Mouse (Mus musculus) limb, embryonic 13.5 days (tissue): ENCODE measurements at regions not wholly inside any gene's neighbourhood (a gene's known extent, or its start where the extent isn't known, plus 50 kb on each side); places are given as distances from the start of the nearest gene placed in this dataset.

Source experiments
- ATAC-seq: fragments of 200-750 bp; cut with Nextera tagmentation; 2 replicates; pipeline ENCODE4 v1.8.0; 2017; ENCODE audit warnings: low read depth, moderate number of reproducible peaks, moderate TSS enrichment; ENCODE audit not compliant: low FRiP score
- H3K27ac ChIP-seq: fragments of 300-500 bp; sonication (generic); 2 replicates; pipeline ENCODE4 v1.5.1; 2015; ENCODE audit warnings: inconsistent platforms, mild to moderate bottlenecking, moderate library complexity
- H3K27me3 ChIP-seq: fragments of 300-500 bp; sonication (generic); 2 replicates; pipeline ENCODE4 v1.6.1; 2015; ENCODE audit warnings: mild to moderate bottlenecking, inconsistent platforms
- H3K36me3 ChIP-seq: fragments of 300-500 bp; sonication (generic); 2 replicates; pipeline ENCODE4 v1.6.1; 2015; ENCODE audit warnings: inconsistent platforms, mild to moderate bottlenecking, moderate library complexity
- H3K4me1 ChIP-seq: fragments of 300-500 bp; sonication (generic); 2 replicates; pipeline ENCODE4 v1.6.1; 2015; ENCODE audit warnings: inconsistent platforms
- H3K4me2 ChIP-seq: fragments of 300-500 bp; sonication (generic); replicated peaks from 2 replicates; pipeline ENCODE4 v1.6.1; 2015; ENCODE audit warnings: inconsistent platforms, mild to moderate bottlenecking, moderate library complexity
- H3K4me3 ChIP-seq: fragments of 300-500 bp; sonication (generic); 2 replicates; pipeline ENCODE4 v1.5.1; 2015; ENCODE audit warnings: moderate library complexity, mild to moderate bottlenecking, inconsistent platforms
- H3K9ac ChIP-seq: fragments of 300-500 bp; sonication (generic); 2 replicates; pipeline ENCODE4 v1.6.1; 2015; ENCODE audit warnings: mild to moderate bottlenecking, inconsistent platforms
- H3K9me3 ChIP-seq: fragments of 300-500 bp; sonication (generic); 2 replicates; pipeline ENCODE4 v1.6.1; 2016; ENCODE audit warnings: inconsistent platforms
- WGBS: fragments of 180-500 bp; shearing (Covaris S2); methylation state at CpG from one replicate; pipeline ENCODE4 v1.1.7; 2015; 5-methylcytosine and 5-hydroxymethylcytosine counted together

GRCm38 (mm10) chr11:32931928-32932327 is 107.5 kb upstream of the Smim23 start:
- Histone ChIP-seq H3K27me3 (peaks cover 16% of the 10 kb centered on the region), H3K36me3 (no peaks in the 10 kb centered on the region), H3K9ac (no peak overlapping the region), H3K4me3 (no peak overlapping the region), H3K9me3 (0 out of 2 replicates have a peak, but pooled peaks cover 11% of the 10 kb centered on the region), H3K27ac (no peak overlapping the region; the same call in 1 of the 2 replicates), H3K4me1 (peaks cover 36% of the 10 kb centered on the region), H3K4me2 (no peak overlapping the region)
- no peak for ATAC-seq
- WGBS: 13% methylated on average over 9 of the region's 9 CpGs

- 5% methylated on average over 13 of the region's 14 CpGs for WGBS
- H3K36me3 ChIP-seq: no peaks in the 10 kb centered on the region
- H3K4me1 ChIP-seq: peaks cover 46% of the 10 kb centered on the region
- H3K4me2 ChIP-seq: peak overlapping the region; percentile 52
- no peak overlapping the region for H3K9ac ChIP-seq
- H3K4me3 ChIP-seq: no peak overlapping the region
- H3K9me3 ChIP-seq: 0 out of 2 replicates have a peak, but pooled peaks cover 11% of the 10 kb centered on the region
- H3K27ac ChIP-seq: no peak overlapping the region
- H3K27me3 ChIP-seq: peaks cover 15% of the 10 kb centered on the region
- ATAC-seq: peak; percentile 48; the same call in 1 of the 2 replicates
Observed at GRCm38 (mm10) chr11:32931018-32931417, 106.6 kb upstream of the Smim23 start.

- 38% methylated on average over 2 of the region's 2 CpGs for WGBS
- ATAC-seq: no peak
- Histone ChIP-seq H3K27ac (peak overlapping the region; percentile 52; the same call in 1 of the 2 replicates), H3K4me1 (peaks cover 65% of the 10 kb centered on the region), H3K9ac (no peak overlapping the region), H3K4me3 (no peak overlapping the region), H3K4me2 (no peak overlapping the region), H3K36me3 (no peaks in the 10 kb centered on the region), H3K9me3 (0 out of 2 replicates have a peak, but pooled peaks cover 11% of the 10 kb centered on the region), H3K27me3 (peaks cover 9% of the 10 kb centered on the region)
Observed at GRCm38 (mm10) chr11:32928837-32929236, 104.4 kb upstream of the Smim23 start.

- ATAC-seq: peak; percentile 94
- under 1% methylated on average over 33 of the region's 33 CpGs for WGBS
- Histone ChIP-seq H3K9me3 (0 out of 2 replicates have a peak, but pooled peaks cover 5% of the 10 kb centered on the region), H3K9ac (peak overlapping the region; percentile 50; the same call in 1 of the 2 replicates), H3K4me2 (peak overlapping the region; percentile 65), H3K4me3 (peak overlapping the region; percentile 26), H3K27ac (peak overlapping the region; percentile 95), H3K4me1 (peaks cover 75% of the 10 kb centered on the region), H3K27me3 (peaks cover 9% of the 10 kb centered on the region), H3K36me3 (no peaks in the 10 kb centered on the region)
Observed at GRCm38 (mm10) chr11:32925421-32926271, 101.2 kb upstream of the Smim23 start.

- H3K27me3 ChIP-seq: peaks cover 4% of the 10 kb centered on the region; the same call in 1 of the 2 replicates
- 58% methylated on average over 7 of the region's 7 CpGs for WGBS
- H3K4me1 ChIP-seq: peaks cover 72% of the 10 kb centered on the region
- H3K36me3 ChIP-seq: no peaks in the 10 kb centered on the region
- H3K9ac ChIP-seq: no peak overlapping the region
- 0 out of 2 replicates have a peak, but pooled peaks cover 5% of the 10 kb centered on the region for H3K9me3 ChIP-seq
- no peak for ATAC-seq
- H3K27ac ChIP-seq: peak overlapping the region; percentile 95
- H3K4me3 ChIP-seq: no peak overlapping the region
- peak overlapping the region; percentile 65 for H3K4me2 ChIP-seq
Observed at GRCm38 (mm10) chr11:32924932-32925331, 100.5 kb upstream of the Smim23 start.

- H3K9me3 ChIP-seq: no peaks in the 10 kb centered on the region
- H3K36me3 ChIP-seq: no peaks in the 10 kb centered on the region
- no peak overlapping the region for H3K4me3 ChIP-seq
- H3K27me3 ChIP-seq: 0 out of 2 replicates have a peak, but pooled peaks cover 9% of the 10 kb centered on the region
- no peak for ATAC-seq
- 63% methylated on average over 3 of the region's 3 CpGs for WGBS
- no peak overlapping the region for H3K9ac ChIP-seq
- no peak overlapping the region for H3K4me2 ChIP-seq
- H3K4me1 ChIP-seq: peaks cover 11% of the 10 kb centered on the region
- H3K27ac ChIP-seq: no peak overlapping the region
Observed at GRCm38 (mm10) chr11:32913071-32913470, 88.7 kb upstream of the Smim23 start.

GRCm38 (mm10) chr11:32911791-32912190 is 87.4 kb upstream of the Smim23 start:
- Histone ChIP-seq H3K27ac (no peak overlapping the region), H3K27me3 (0 out of 2 replicates have a peak, but pooled peaks cover 9% of the 10 kb centered on the region), H3K4me3 (no peak overlapping the region), H3K36me3 (no peaks in the 10 kb centered on the region), H3K9me3 (no peaks in the 10 kb centered on the region), H3K9ac (no peak overlapping the region), H3K4me2 (no peak overlapping the region), H3K4me1 (peaks cover 22% of the 10 kb centered on the region)
- ATAC-seq: no peak
- WGBS: 83% methylated on average over 4 of the region's 4 CpGs

GRCm38 (mm10) chr11:32908723-32909411 is 84.5 kb upstream of the Smim23 start:
- Histone ChIP-seq H3K36me3 (no peaks in the 10 kb centered on the region), H3K4me2 (0 out of 2 replicates have a peak overlapping the region, but pooled peaks have one; percentile 11), H3K4me1 (peaks cover 26% of the 10 kb centered on the region), H3K4me3 (no peak overlapping the region), H3K9ac (no peak overlapping the region), H3K9me3 (no peaks in the 10 kb centered on the region), H3K27me3 (0 out of 2 replicates have a peak, but pooled peaks cover 5% of the 10 kb centered on the region), H3K27ac (no peak overlapping the region)
- no peak for ATAC-seq
- 28% methylated on average over 14 of the region's 14 CpGs for WGBS

GRCm38 (mm10) chr11:32907520-32908233 is 83.3 kb upstream of the Smim23 start:
- 46% methylated on average over 10 of the region's 10 CpGs for WGBS

GRCm38 (mm10) chr11:32903970-32904369 is 79.6 kb upstream of the Smim23 start:
- H3K4me3 ChIP-seq: no peak overlapping the region
- H3K27ac ChIP-seq: no peak overlapping the region
- 0 out of 2 replicates have a peak, but pooled peaks cover 2% of the 10 kb centered on the region for H3K27me3 ChIP-seq
- ATAC-seq: no peak
- H3K4me1 ChIP-seq: peaks cover 71% of the 10 kb centered on the region
- no peak overlapping the region for H3K9ac ChIP-seq
- no peaks in the 10 kb centered on the region for H3K9me3 ChIP-seq
- H3K36me3 ChIP-seq: no peaks in the 10 kb centered on the region
- no peak overlapping the region for H3K4me2 ChIP-seq

More at GRCm38 (mm10) chr11:32907520-32908233, 83.3 kb upstream of the Smim23 start:
- Histone ChIP-seq H3K4me3 (no peak overlapping the region), H3K27ac (peak overlapping the region; percentile 22; the same call in 1 of the 2 replicates), H3K4me1 (peaks cover 36% of the 10 kb centered on the region), H3K4me2 (no peak overlapping the region), H3K9ac (no peak overlapping the region), H3K9me3 (no peaks in the 10 kb centered on the region), H3K36me3 (no peaks in the 10 kb centered on the region), H3K27me3 (0 out of 2 replicates have a peak, but pooled peaks cover 2% of the 10 kb centered on the region)
- ATAC-seq: 0 out of 2 replicates have a peak, but pooled peaks have one; percentile 30

GRCm38 (mm10) chr11:32903389-32903788 is 79.0 kb upstream of the Smim23 start:
- ATAC-seq: no peak
- Histone ChIP-seq H3K36me3 (no peaks in the 10 kb centered on the region), H3K9me3 (no peaks in the 10 kb centered on the region), H3K4me1 (peaks cover 71% of the 10 kb centered on the region), H3K27ac (no peak overlapping the region; the same call in 1 of the 2 replicates), H3K27me3 (0 out of 2 replicates have a peak, but pooled peaks cover 2% of the 10 kb centered on the region), H3K4me3 (no peak overlapping the region), H3K4me2 (no peak overlapping the region), H3K9ac (no peak overlapping the region)
- 81% methylated on average over 3 of the region's 3 CpGs for WGBS
